Mouse (Mus musculus) stomach, postnatal 0 days (tissue): ENCODE measurements at regions not wholly inside any gene's neighbourhood (a gene's known extent, or its start where the extent isn't known, plus 50 kb on each side); places are given as distances from the start of the nearest gene placed in this dataset.

Experiments used
- CTCF ChIP-seq: IDR thresholded peaks from 2 replicates; pipeline ENCODE4 v1.5.1; 2016; ENCODE audit warnings: antibody characterized with exemption, low read depth, mild to moderate bottlenecking, moderate library complexity
- EP300 ChIP-seq: optimal IDR thresholded peaks from 2 replicates; pipeline ENCODE3; 2016; ENCODE audit warnings: antibody characterized with exemption

DNA sequence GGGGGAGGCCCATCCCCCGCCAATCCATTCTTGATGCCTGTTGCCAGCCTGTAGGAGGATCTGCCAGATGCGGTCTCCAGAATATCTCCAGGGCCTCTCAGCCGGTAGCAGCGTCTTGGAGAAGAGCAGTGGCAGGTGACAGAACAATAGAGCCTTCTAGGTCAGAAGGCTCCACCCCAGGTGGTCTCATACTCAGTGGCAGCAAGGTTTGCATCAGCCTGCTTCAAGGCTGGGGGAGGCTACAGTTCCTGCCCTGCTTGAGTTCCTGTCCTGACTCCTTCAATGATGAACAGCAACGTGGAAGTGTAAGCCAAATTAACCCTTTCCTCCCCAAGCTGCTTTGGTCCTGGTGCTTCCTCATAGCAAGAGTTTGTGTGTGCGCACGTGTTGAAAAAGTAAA is 213.8 kb downstream of the Rpap3 start:
- TF ChIP-seq CTCF, result no peak
- no peak for TF ChIP-seq EP300
